Mouse (Mus musculus): Measurements from ENCODE around the gene Chd4. TPM values are rescaled to one million over a fixed set of nuclear protein-coding genes. Genes with fewer than 3 reads are reported as not detected.

Gene Chd4
- polyA plus RNA-seq, 1 experiment from 2014 or later: 198 TPM

DNA sequence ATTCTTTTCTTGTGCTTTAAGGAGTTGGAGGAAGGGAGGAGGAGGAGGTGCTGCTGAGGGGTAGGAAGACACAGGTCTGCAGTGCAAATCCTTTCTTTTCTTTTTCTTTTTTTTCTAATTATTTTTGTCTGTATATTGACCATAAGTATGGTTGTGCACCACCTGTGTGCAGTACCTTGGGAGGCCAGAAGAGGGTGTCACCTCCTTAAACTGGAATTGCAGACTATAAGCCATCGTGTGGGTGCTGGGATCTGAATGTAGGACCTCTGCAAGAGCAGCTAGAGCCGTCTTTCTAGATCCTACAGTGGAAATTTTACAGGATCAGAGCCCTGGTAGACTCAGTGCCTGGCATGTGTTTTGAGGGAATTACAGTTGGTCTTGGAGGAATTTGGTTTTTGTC lies 11.9 kb downstream of the Chd4 start:
- in situ Hi-C loops (cut with MboI; ENCODE audit: low pct_unique_long_range_greater_than_20kb): no loop called here
- POLR2A ChIA-PET: interaction anchor here (2.3 kb wide), 1 partner anchor 9 kb away, joined by 7 read pairs; no protein-coding TSS in a partner anchor
- CTCF ChIA-PET: interaction anchor here (1.2 kb wide), 1 partner anchor 10 kb away, joined by 3 read pairs; no protein-coding TSS in a partner anchor
- no peak for TF ChIP-seq CTCF (IDR thresholded peaks at IDR 0.05)
- H3K27me3 ChIP-seq: no peaks in the 10 kb centered on the region
- DNase-seq (ENCODE audit: low read depth, low spot score): no peak
- no peak for ATAC-seq

DNA sequence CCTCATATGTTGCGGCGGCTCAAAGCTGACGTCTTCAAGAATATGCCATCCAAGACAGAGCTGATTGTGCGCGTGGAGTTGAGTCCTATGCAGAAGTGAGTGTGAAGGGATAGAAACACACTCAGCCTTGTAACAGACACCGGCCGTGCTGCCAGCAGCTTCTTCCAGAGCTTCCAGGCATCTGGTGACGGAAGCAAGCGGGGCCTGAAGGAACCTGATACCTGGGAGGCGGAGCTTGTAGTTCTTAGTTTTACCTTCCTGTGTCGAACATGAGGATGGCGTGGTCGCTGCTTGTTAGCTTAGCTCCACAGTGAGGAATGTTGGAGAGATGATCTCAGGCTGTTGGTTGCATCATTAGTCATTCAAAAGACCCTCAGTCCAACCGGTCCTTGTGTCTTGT lies 13.6 kb downstream of the Chd4 start:
- in situ Hi-C loops (cut with MboI; ENCODE audit: low pct_unique_long_range_greater_than_20kb): no loop called here
- TF ChIP-seq CTCF (IDR thresholded peaks at IDR 0.05): no peak
- POLR2A ChIA-PET: interaction anchor here (2.1 kb wide), 1 partner anchor 10 kb away, joined by 8 read pairs; no protein-coding TSS in a partner anchor
- ATAC-seq (no peak), DNase-seq (ENCODE audit: low read depth, low spot score) (no peak)
- no peaks in the 10 kb centered on the region for H3K27me3 ChIP-seq
- CTCF ChIA-PET: interaction anchor here (0.8 to 3.5 kb wide), 3 partner anchors 9 to 31 kb away, joined by 3 to 19 read pairs (median 5); no protein-coding TSS in a partner anchor

GRCm38 (mm10) chr6:125110927-125111326 lies 15.1 kb downstream of the Chd4 start:
- TF ChIP-seq CTCF (IDR thresholded peaks at IDR 0.05): peak; percentile 77
- no peak for DNase-seq (ENCODE audit: low read depth, low spot score)
- CTCF ChIA-PET: interaction anchor here (0.7 to 3.5 kb wide), 6 partner anchors 9 to 49 kb away, joined by 3 to 25 read pairs (median 3); no protein-coding TSS in a partner anchor
- in situ Hi-C loops (cut with MboI; ENCODE audit: low pct_unique_long_range_greater_than_20kb): no loop called here
- ATAC-seq: no peak
- no peaks in the 10 kb centered on the region for H3K27me3 ChIP-seq
- POLR2A ChIA-PET: no interaction called here

GRCm38 (mm10) chr6:125112553-125112952 lies 16.8 kb downstream of the Chd4 start:
- H3K27me3 ChIP-seq: no peaks in the 10 kb centered on the region
- POLR2A ChIA-PET: no interaction called here
- CTCF ChIA-PET: interaction anchor here (3.5 kb wide), 1 partner anchor 11 kb away, joined by 19 read pairs; no protein-coding TSS in a partner anchor
- DNase-seq (ENCODE audit: low read depth, low spot score): no peak
- in situ Hi-C loops (cut with MboI; ENCODE audit: low pct_unique_long_range_greater_than_20kb): no loop called here
- ATAC-seq: no peak
- no peak for TF ChIP-seq CTCF (IDR thresholded peaks at IDR 0.05)

- no peaks in the 10 kb centered on the region for H3K27me3 ChIP-seq
- in situ Hi-C loops (cut with MboI; ENCODE audit: low pct_unique_long_range_greater_than_20kb): no loop called here
- no peak for ATAC-seq
- ChIA-PET CTCF (no interaction called here), POLR2A (interaction anchor here (0.6 kb wide), 1 partner anchor 177 kb away, joined by 3 read pairs; no protein-coding TSS in a partner anchor)
- DNase-seq (ENCODE audit: low read depth, low spot score): no peak
- no peak for TF ChIP-seq CTCF (IDR thresholded peaks at IDR 0.05)
These were observed 23.6 kb downstream of the Chd4 start for GRCm38 (mm10) chr6:125119387-125119786.

DNA sequence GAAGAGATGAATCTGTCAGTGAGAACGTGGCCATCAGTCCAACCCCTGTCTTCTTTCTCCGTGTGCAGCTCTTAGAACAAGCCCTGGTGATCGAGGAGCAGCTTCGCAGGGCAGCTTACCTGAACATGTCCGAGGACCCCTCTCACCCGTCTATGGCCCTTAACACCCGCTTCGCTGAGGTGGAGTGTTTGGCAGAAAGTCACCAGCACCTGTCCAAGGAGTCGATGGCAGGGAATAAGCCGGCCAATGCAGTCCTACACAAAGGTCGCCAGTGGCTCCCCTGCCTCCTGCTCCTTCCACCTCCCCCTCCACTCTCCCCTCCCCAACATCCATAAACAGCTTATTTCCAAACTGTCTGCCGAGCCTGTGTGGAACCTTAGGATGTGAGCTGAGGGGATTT lies 32.9 kb downstream of the Chd4 start:
- TF ChIP-seq CTCF (IDR thresholded peaks at IDR 0.05): no peak
- in situ Hi-C loops (cut with MboI; ENCODE audit: low pct_unique_long_range_greater_than_20kb): no loop called here
- no peaks in the 10 kb centered on the region for H3K27me3 ChIP-seq
- ChIA-PET POLR2A (no interaction called here), CTCF (interaction anchor here (0.8 to 1.4 kb wide), 2 partner anchors 14 to 23 kb away, joined by 3 to 5 read pairs; no protein-coding TSS in a partner anchor)
- no peak for DNase-seq (ENCODE audit: low read depth, low spot score)
- no peak for ATAC-seq

- TF ChIP-seq CTCF (IDR thresholded peaks at IDR 0.05): no peak
- ChIA-PET POLR2A (interaction anchor here (0.5 to 0.6 kb wide), 2 partner anchors 164 to 195 kb away, joined by 3 read pairs; partner anchors contain the start of gene Cops7a), CTCF (interaction anchor here (0.8 to 1.4 kb wide), 2 partner anchors 15 to 22 kb away, joined by 3 to 5 read pairs; no protein-coding TSS in a partner anchor)
- no peaks in the 10 kb centered on the region for H3K27me3 ChIP-seq
- in situ Hi-C loops (cut with MboI; ENCODE audit: low pct_unique_long_range_greater_than_20kb): loop anchor here (10.0 kb wide), 1 partner anchor 225 kb away; no protein-coding TSS in a partner anchor
- ATAC-seq: no peak
- no peak for DNase-seq (ENCODE audit: low read depth, low spot score)
These were observed 34.1 kb downstream of the Chd4 start for GRCm38 (mm10) chr6:125129710-125130402.

GRCm38 (mm10) chr6:125131302-125132156 lies 35.7 kb downstream of the Chd4 start, which contains the start of gene Nop2:
Gene Nop2, plus strand, starts transcription at chr6:125131909.
- no peak for TF ChIP-seq CTCF (IDR thresholded peaks at IDR 0.05)
- POLR2A ChIA-PET: no interaction called here
- no peaks in the 10 kb centered on the region for H3K27me3 ChIP-seq
- in situ Hi-C loops (cut with MboI; ENCODE audit: low pct_unique_long_range_greater_than_20kb): loop anchor here (10.0 kb wide), 1 partner anchor 223 kb away; no protein-coding TSS in a partner anchor
- DNase-seq (ENCODE audit: low read depth, low spot score): peak; percentile 62
- CTCF ChIA-PET: no interaction called here
- peak; percentile 61 for ATAC-seq

DNA sequence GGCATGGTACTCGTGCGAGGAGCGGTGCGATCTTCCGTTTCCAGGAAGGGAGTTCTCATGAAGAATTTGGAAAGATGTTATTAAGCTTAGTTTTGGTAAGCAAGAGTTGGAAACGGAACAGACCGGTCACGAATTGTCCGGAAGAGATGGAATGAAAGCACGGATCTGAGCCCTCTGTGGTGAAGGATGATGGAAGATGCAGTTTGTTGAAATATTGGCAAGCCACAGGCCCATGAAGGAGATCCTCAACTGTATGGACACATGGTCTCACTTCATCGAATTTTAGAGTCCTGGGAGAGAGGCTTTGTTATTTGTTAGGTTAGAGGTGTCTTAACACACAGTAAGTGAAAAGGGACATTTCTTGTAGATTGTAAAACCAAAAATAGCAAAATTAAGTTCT lies 36.7 kb downstream of the Chd4 start:
- in situ Hi-C loops (cut with MboI; ENCODE audit: low pct_unique_long_range_greater_than_20kb): loop anchor here (10.0 kb wide), 1 partner anchor 222 kb away; no protein-coding TSS in a partner anchor
- no peak for TF ChIP-seq CTCF (IDR thresholded peaks at IDR 0.05)
- ATAC-seq: no peak
- no peaks in the 10 kb centered on the region for H3K27me3 ChIP-seq
- CTCF ChIA-PET: interaction anchor here (1.7 kb wide), 1 partner anchor 15 kb away, joined by 5 read pairs; no protein-coding TSS in a partner anchor
- POLR2A ChIA-PET: interaction anchor here (0.6 kb wide), 2 partner anchors 98 to 139 kb away, joined by 3 read pairs; no protein-coding TSS in a partner anchor
- no peak for DNase-seq (ENCODE audit: low read depth, low spot score)
